Mouse (Mus musculus) kidney, postnatal 0 days (tissue): ENCODE measurements at regions not wholly inside any gene's neighbourhood (a gene's known extent, or its start where the extent isn't known, plus 50 kb on each side); places are given as distances from the start of the nearest gene placed in this dataset.

ENCODE experiments used
- ATAC-seq: fragments of 200-750 bp; cut with Nextera tagmentation; replicated peaks from 2 replicates; pipeline ENCODE4 v1.8.0; 2017; ENCODE audit warnings: low read depth, moderate number of reproducible peaks, moderate TSS enrichment, moderate library complexity; ENCODE audit not compliant: low FRiP score
- DNase-seq: peaks from one replicate; pipeline ENCODE4 v3.0.0-alpha.2; 2016; ENCODE audit warnings: low spot score
- H3K27ac ChIP-seq: fragments of 300-500 bp; sonication (generic); 2 replicates; pipeline ENCODE4 v1.5.1; 2014; ENCODE audit warnings: mild to moderate bottlenecking
- H3K27me3 ChIP-seq: fragments of 300-500 bp; sonication (generic); 2 replicates; pipeline ENCODE4 v1.6.1; 2014; ENCODE audit warnings: low read length, mixed read lengths; ENCODE audit not compliant: insufficient read depth
- H3K36me3 ChIP-seq: fragments of 300-500 bp; sonication (generic); 2 replicates; pipeline ENCODE4 v1.6.1; 2014; ENCODE audit warnings: low read length, mixed read lengths; ENCODE audit not compliant: insufficient read depth
- H3K4me1 ChIP-seq: fragments of 300-500 bp; sonication (generic); replicated peaks from 2 replicates; pipeline ENCODE4 v1.6.1; 2014; ENCODE audit warnings: antibody characterized with exemption, low read length, mixed read lengths; ENCODE audit not compliant: insufficient read depth
- H3K4me2 ChIP-seq: fragments of 300-500 bp; sonication (generic); 2 replicates; pipeline ENCODE4 v1.6.1; 2014; ENCODE audit warnings: mild to moderate bottlenecking, low read length, moderate library complexity, mixed read lengths
- H3K4me3 ChIP-seq: fragments of 300-500 bp; sonication (generic); replicated peaks from 2 replicates; pipeline ENCODE4 v1.5.1; 2014; ENCODE audit warnings: low read depth, low read length
- H3K9ac ChIP-seq: fragments of 300-500 bp; sonication (generic); 2 replicates; pipeline ENCODE4 v1.6.1; 2014; ENCODE audit warnings: low read depth, low read length
- H3K9me3 ChIP-seq: fragments of 300-500 bp; sonication (generic); replicated peaks from 2 replicates; pipeline ENCODE4 v1.6.1; 2016; ENCODE audit warnings: low read length, inconsistent platforms, mixed read lengths
- CTCF ChIP-seq: IDR thresholded peaks from 2 replicates; pipeline ENCODE4 v1.5.1; 2016; ENCODE audit warnings: antibody characterized with exemption, low read depth, mild to moderate bottlenecking, moderate library complexity
- WGBS: fragments of 180-500 bp; shearing (Covaris S2); extraction: QIAGEN DNeasy Blood & Tissue Kit; methylation state at CpG from one replicate; pipeline ENCODE4 v1.1.7; 2014; 5-methylcytosine and 5-hydroxymethylcytosine counted together

GRCm38 (mm10) chr7:90039504-90039903 is 58.7 kb upstream of the Eed start:
- H3K9ac ChIP-seq = no peak overlapping the region

GRCm38 (mm10) chr7:90040581-90041340 is 60.0 kb upstream of the Eed start:
- H3K4me2 ChIP-seq = no peak overlapping the region
- no peaks in the 10 kb centered on the region for H3K4me1 ChIP-seq
- TF ChIP-seq CTCF = no peak
- DNase-seq (no peak), ATAC-seq (no peak)
- no peaks in the 10 kb centered on the region for H3K36me3 ChIP-seq
- peak overlapping the region; percentile 32; the same call in 1 of the 2 replicates for H3K27ac ChIP-seq
- no peaks in the 10 kb centered on the region for H3K27me3 ChIP-seq
- 86% methylated on average over 11 of the region's 11 CpGs for WGBS
- H3K9ac ChIP-seq = no peak overlapping the region
- H3K4me3 ChIP-seq = no peak overlapping the region
- no peaks in the 10 kb centered on the region for H3K9me3 ChIP-seq

More at GRCm38 (mm10) chr7:90039504-90039903, 58.7 kb upstream of the Eed start:
- no peaks in the 10 kb centered on the region for H3K9me3 ChIP-seq
- H3K4me2 ChIP-seq = no peak overlapping the region
- no peak overlapping the region for H3K4me3 ChIP-seq
- H3K36me3 ChIP-seq = no peaks in the 10 kb centered on the region
- WGBS = 86% methylated on average over 9 of the region's 9 CpGs
- H3K27me3 ChIP-seq = no peaks in the 10 kb centered on the region
- TF ChIP-seq CTCF = no peak
- no peak overlapping the region for H3K27ac ChIP-seq
- ATAC-seq (no peak; the same call in 1 of the 2 replicates), DNase-seq (no peak)
- no peaks in the 10 kb centered on the region for H3K4me1 ChIP-seq

- Histone ChIP-seq H3K36me3 (no peaks in the 10 kb centered on the region), H3K9ac (no peak overlapping the region), H3K9me3 (no peaks in the 10 kb centered on the region), H3K4me1 (no peaks in the 10 kb centered on the region), H3K4me2 (no peak overlapping the region), H3K27me3 (no peaks in the 10 kb centered on the region), H3K4me3 (no peak overlapping the region), H3K27ac (peak overlapping the region; percentile 32)
- TF ChIP-seq CTCF = no peak
- DNase-seq = peak; percentile 78
- peak; percentile 64; the same call in 1 of the 2 replicates for ATAC-seq
- WGBS = 47% methylated on average over 5 of the region's 5 CpGs
Observed at GRCm38 (mm10) chr7:90041565-90042024, 60.8 kb upstream of the Eed start.

- Histone ChIP-seq H3K4me1 (no peaks in the 10 kb centered on the region), H3K4me2 (no peak overlapping the region), H3K27ac (0 out of 2 replicates have a peak overlapping the region, but pooled peaks have one; percentile 32), H3K9ac (no peak overlapping the region), H3K9me3 (no peaks in the 10 kb centered on the region), H3K27me3 (no peaks in the 10 kb centered on the region), H3K36me3 (no peaks in the 10 kb centered on the region), H3K4me3 (no peak overlapping the region)
- ATAC-seq (no peak), DNase-seq (no peak)
- WGBS = 80% methylated on average over 7 of the region's 7 CpGs
- no peak for TF ChIP-seq CTCF
Observed at GRCm38 (mm10) chr7:90042364-90042763, 61.6 kb upstream of the Eed start.

- Histone ChIP-seq H3K27me3 (no peaks in the 10 kb centered on the region), H3K9me3 (no peaks in the 10 kb centered on the region), H3K27ac (no peak overlapping the region), H3K4me1 (no peaks in the 10 kb centered on the region), H3K4me2 (no peak overlapping the region), H3K9ac (no peak overlapping the region), H3K36me3 (no peaks in the 10 kb centered on the region), H3K4me3 (no peak overlapping the region)
- 71% methylated on average over 8 of the region's 8 CpGs for WGBS
- DNase-seq (no peak), ATAC-seq (no peak)
- TF ChIP-seq CTCF = no peak
Observed at GRCm38 (mm10) chr7:90043526-90043925, 62.7 kb upstream of the Eed start.

- WGBS = 76% methylated on average over 4 of the region's 4 CpGs
- no peak overlapping the region for H3K9ac ChIP-seq
- DNase-seq (no peak), ATAC-seq (no peak)
- H3K4me3 ChIP-seq = no peak overlapping the region
- H3K9me3 ChIP-seq = no peaks in the 10 kb centered on the region
- no peaks in the 10 kb centered on the region for H3K27me3 ChIP-seq
- H3K4me1 ChIP-seq = no peaks in the 10 kb centered on the region
- no peak overlapping the region for H3K27ac ChIP-seq
- no peak for TF ChIP-seq CTCF
- no peak overlapping the region for H3K4me2 ChIP-seq
- H3K36me3 ChIP-seq = no peaks in the 10 kb centered on the region
Observed at GRCm38 (mm10) chr7:90044100-90044698, 63.4 kb upstream of the Eed start.
